Mouse (Mus musculus): ENCODE measurements around the gene Nsun2. TPM values are rescaled to one million over a fixed set of nuclear protein-coding genes. Genes with fewer than 3 reads are reported as not detected.
"Not testable (repeated sequence)": the region's sequence is repeated elsewhere in the genome, so short reads cannot be mapped to it uniquely, and the experiment has no call there.

The Nsun2 gene
- polyA plus RNA-seq, 1 experiment from 2014 or later: 166 TPM

GRCm38 (mm10) chr13:69588263-69588662 is 54.7 kb downstream of the Nsun2 start:
- WGBS: 65% methylated on average over 6 of the region's 6 CpGs
- no peak for DNase-seq (ENCODE audit: low spot score)
- H3K27me3 ChIP-seq (replicated peaks; ENCODE audit: low read depth, poor library complexity, severe bottlenecking): no peaks in the 10 kb centered on the region

DNA sequence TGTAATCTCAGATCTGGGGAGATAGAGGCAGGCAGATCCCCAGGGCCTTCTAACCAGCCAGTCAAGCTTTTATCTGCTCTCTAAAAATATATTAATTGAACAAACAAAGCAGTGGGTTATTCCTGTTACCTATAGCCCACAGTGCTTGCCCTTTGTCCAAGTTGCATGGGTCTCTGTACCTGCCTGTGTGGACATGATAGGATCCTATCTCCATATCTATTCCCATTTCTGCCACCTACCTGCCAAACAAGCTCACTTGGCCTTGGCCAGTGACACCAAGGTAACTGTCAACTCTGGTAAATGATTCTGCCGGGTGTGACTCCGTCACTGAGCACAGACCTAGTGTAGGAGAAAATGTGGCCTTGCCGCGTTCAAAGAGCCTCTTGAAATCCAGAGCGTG is 57.8 kb downstream of the Nsun2 start:
- 93% methylated on average over 5 of the region's 5 CpGs for WGBS
- no peak overlapping the region for H3K4me3 ChIP-seq
- H3K9me3 ChIP-seq: no peaks in the 10 kb centered on the region
- no peaks in the 10 kb centered on the region for H3K27me3 ChIP-seq (replicated peaks; ENCODE audit: low read depth, poor library complexity, severe bottlenecking)
- H3K4me1 ChIP-seq: no peaks in the 10 kb centered on the region; the same call in 1 of the 2 replicates
- no peaks in the 10 kb centered on the region; the same call in 1 of the 2 replicates for H3K36me3 ChIP-seq (replicated peaks)
- DNase-seq (ENCODE audit: low spot score): no peak
- no peak overlapping the region for H3K27ac ChIP-seq (replicated peaks)

More at GRCm38 (mm10) chr13:69588263-69588662, 54.7 kb downstream of the Nsun2 start:
- Histone ChIP-seq H3K9me3 (no peaks in the 10 kb centered on the region), H3K27ac (replicated peaks) (no peak overlapping the region), H3K36me3 (replicated peaks) (peaks cover under 1% of the 10 kb centered on the region; the same call in 1 of the 2 replicates), H3K4me3 (no peak overlapping the region), H3K4me1 (no peaks in the 10 kb centered on the region; the same call in 1 of the 2 replicates)

- Histone ChIP-seq H3K4me3 (no peak overlapping the region), H3K9me3 (no peaks in the 10 kb centered on the region), H3K27me3 (replicated peaks; ENCODE audit: low read depth, poor library complexity, severe bottlenecking) (no peaks in the 10 kb centered on the region), H3K4me1 (no peaks in the 10 kb centered on the region; the same call in 1 of the 2 replicates), H3K27ac (replicated peaks) (no peak overlapping the region), H3K36me3 (replicated peaks) (no peaks in the 10 kb centered on the region; the same call in 1 of the 2 replicates)
- 72% methylated on average over 8 of the region's 8 CpGs for WGBS
- DNase-seq (ENCODE audit: low spot score): no peak
Measured at GRCm38 (mm10) chr13:69592226-69592625, 58.7 kb downstream of the Nsun2 start.

DNA sequence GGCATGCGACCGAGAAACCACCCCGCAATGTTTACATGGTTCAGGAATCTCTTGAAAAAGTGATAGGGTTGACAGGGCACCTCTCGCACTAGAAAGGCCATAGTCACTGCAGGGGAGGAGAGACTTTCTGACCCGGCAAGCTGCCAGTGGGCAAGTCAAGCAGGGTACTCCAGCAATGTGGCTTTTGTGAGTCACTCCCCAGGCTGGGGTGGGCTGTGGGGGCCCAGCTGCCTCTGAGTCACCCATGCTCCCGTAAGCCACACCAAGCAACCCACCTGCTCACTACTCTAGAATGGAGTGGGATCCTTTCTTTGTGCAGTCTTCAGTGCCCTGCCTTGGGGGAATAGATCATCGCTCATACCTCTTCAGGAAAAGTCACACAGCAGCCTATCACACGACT is 59.9 kb downstream of the Nsun2 start:
- H3K27ac ChIP-seq (replicated peaks): no peak overlapping the region
- 85% methylated on average over 8 of the region's 8 CpGs for WGBS
- H3K27me3 ChIP-seq (replicated peaks; ENCODE audit: low read depth, poor library complexity, severe bottlenecking): no peaks in the 10 kb centered on the region
- H3K36me3 ChIP-seq (replicated peaks): no peaks in the 10 kb centered on the region; the same call in 1 of the 2 replicates
- H3K4me3 ChIP-seq: no peak overlapping the region
- no peaks in the 10 kb centered on the region for H3K9me3 ChIP-seq
- DNase-seq (ENCODE audit: low spot score): no peak
- no peaks in the 10 kb centered on the region; the same call in 1 of the 2 replicates for H3K4me1 ChIP-seq

DNA sequence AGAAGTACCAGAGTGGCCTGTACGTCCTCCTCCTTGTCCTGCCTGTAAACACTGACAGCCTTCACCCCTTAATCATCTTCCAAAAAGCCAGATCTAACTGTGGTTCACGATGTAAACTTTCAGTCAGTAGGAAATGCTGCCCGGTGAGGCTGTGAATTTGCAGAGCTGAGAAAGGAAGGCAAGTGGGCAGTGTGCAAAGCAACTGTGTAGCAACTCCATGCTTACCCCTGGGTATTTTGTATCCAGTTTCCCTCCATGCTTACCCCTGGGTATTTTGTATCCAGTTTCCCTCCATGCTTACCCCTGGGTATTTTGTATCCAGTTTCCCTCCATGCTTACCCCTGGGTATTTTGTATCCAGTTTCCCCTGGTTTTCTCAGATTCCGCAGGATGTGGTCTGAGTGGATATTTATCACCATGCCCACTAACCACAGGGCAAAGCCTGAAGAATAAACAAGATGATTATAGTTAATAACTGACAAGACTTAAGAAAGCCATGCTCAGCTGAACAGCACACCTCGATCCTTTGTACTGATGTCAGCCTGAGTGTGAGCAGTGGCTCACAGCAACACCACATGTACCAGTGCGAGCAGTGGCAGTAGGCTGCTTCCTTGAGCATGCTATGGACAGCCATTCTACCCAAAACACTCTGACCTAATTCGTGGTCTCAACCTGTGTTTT is 61.2 kb downstream of the Nsun2 start:
- Histone ChIP-seq H3K36me3 (replicated peaks) (no peaks in the 10 kb centered on the region; the same call in 1 of the 2 replicates), H3K4me1 (no peaks in the 10 kb centered on the region; the same call in 1 of the 2 replicates), H3K9me3 (no peaks in the 10 kb centered on the region), H3K4me3 (no peak overlapping the region), H3K27me3 (replicated peaks; ENCODE audit: low read depth, poor library complexity, severe bottlenecking) (no peaks in the 10 kb centered on the region), H3K27ac (replicated peaks) (no peak overlapping the region)
- no peak for DNase-seq (ENCODE audit: low spot score)
- WGBS: 84% methylated on average over 7 of the region's 7 CpGs

DNA sequence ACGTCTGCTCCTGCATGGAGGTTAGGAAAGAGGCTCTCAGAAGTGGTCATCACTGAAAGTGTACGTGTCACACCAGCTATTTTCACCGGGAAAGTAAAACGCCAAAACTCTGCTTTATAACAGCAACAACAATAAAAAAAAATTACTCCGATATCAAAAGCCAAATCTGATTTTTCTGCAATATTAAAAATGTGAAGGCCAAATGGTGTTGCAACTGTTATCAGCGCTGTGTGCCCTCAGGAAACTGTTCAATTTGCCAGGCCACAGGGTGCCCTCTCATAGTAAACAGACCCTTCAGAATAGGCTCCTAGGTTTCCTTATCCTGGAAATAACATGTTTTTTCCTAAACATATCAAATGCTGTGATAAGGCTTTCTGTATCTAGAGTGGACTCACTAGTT is 62.4 kb downstream of the Nsun2 start:
- Histone ChIP-seq H3K4me1 (no peaks in the 10 kb centered on the region; the same call in 1 of the 2 replicates), H3K36me3 (replicated peaks) (no peaks in the 10 kb centered on the region; the same call in 1 of the 2 replicates), H3K4me3 (no peak overlapping the region), H3K27ac (replicated peaks) (no peak overlapping the region), H3K9me3 (no peaks in the 10 kb centered on the region), H3K27me3 (replicated peaks; ENCODE audit: low read depth, poor library complexity, severe bottlenecking) (no peaks in the 10 kb centered on the region)
- no peak for DNase-seq (ENCODE audit: low spot score)
- 91% methylated on average over 6 of the region's 6 CpGs for WGBS

GRCm38 (mm10) chr13:69596515-69596914 is 63.0 kb downstream of the Nsun2 start:
- H3K9me3 ChIP-seq: no peaks in the 10 kb centered on the region
- no peak overlapping the region for H3K27ac ChIP-seq (replicated peaks)
- DNase-seq (ENCODE audit: low spot score): no peak
- no peaks in the 10 kb centered on the region for H3K36me3 ChIP-seq (replicated peaks)
- H3K27me3 ChIP-seq (replicated peaks; ENCODE audit: low read depth, poor library complexity, severe bottlenecking): no peaks in the 10 kb centered on the region
- H3K4me1 ChIP-seq: no peaks in the 10 kb centered on the region; the same call in 1 of the 2 replicates
- 93% methylated on average over 2 of the region's 2 CpGs for WGBS
- H3K4me3 ChIP-seq: no peak overlapping the region

- 94% methylated on average over 10 of the region's 10 CpGs for WGBS
- Histone ChIP-seq H3K4me1 (no peaks in the 10 kb centered on the region), H3K36me3 (replicated peaks) (no peaks in the 10 kb centered on the region), H3K27ac (replicated peaks) (no peak overlapping the region), H3K9me3 (no peaks in the 10 kb centered on the region), H3K4me3 (no peak overlapping the region), H3K27me3 (replicated peaks; ENCODE audit: low read depth, poor library complexity, severe bottlenecking) (no peaks in the 10 kb centered on the region)
- no peak for DNase-seq (ENCODE audit: low spot score)
Measured at GRCm38 (mm10) chr13:69598867-69599266, 65.3 kb downstream of the Nsun2 start.

GRCm38 (mm10) chr13:69600863-69601262 is 67.3 kb downstream of the Nsun2 start:
- H3K4me3 ChIP-seq; H3K4me1 ChIP-seq; H3K36me3 ChIP-seq (replicated peaks); DNase-seq (ENCODE audit: low spot score); H3K9me3 ChIP-seq; H3K27me3 ChIP-seq (replicated peaks; ENCODE audit: low read depth, poor library complexity, severe bottlenecking); H3K27ac ChIP-seq (replicated peaks): not testable (repeated sequence)
- 88% methylated on average over 5 of the region's 5 CpGs for WGBS

DNA sequence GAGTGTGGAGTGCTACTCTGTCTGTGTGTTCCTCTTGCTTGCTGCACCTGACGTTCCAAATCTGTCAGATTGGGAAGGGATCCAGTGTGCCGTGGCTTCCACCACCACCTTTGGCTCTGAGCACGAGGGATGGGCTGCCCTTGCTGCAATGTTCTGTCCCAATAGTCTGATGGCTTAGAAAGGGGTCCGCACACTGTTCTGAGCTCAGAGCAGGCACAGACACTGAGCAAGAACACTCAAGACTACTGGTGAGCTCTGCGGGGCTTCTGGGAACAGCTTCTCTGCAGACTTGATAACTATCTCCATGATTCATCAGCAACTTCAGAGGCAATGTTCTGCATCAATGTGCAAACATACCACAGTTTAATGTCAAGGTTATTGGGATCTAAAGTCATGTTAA is 67.8 kb downstream of the Nsun2 start:
- Histone ChIP-seq H3K27me3 (replicated peaks; ENCODE audit: low read depth, poor library complexity, severe bottlenecking) (no peaks in the 10 kb centered on the region), H3K36me3 (replicated peaks) (no peaks in the 10 kb centered on the region), H3K9me3 (no peaks in the 10 kb centered on the region), H3K27ac (replicated peaks) (no peak overlapping the region), H3K4me3 (no peak overlapping the region), H3K4me1 (no peaks in the 10 kb centered on the region)
- no peak for DNase-seq (ENCODE audit: low spot score)
- 89% methylated on average over 5 of the region's 5 CpGs for WGBS

- no peaks in the 10 kb centered on the region for H3K9me3 ChIP-seq
- H3K4me1 ChIP-seq: peaks cover 2% of the 10 kb centered on the region; the same call in 1 of the 2 replicates
- no peaks in the 10 kb centered on the region for H3K36me3 ChIP-seq (replicated peaks)
- H3K27ac ChIP-seq (replicated peaks): no peak overlapping the region
- peaks cover 7% of the 10 kb centered on the region for H3K27me3 ChIP-seq (replicated peaks; ENCODE audit: low read depth, poor library complexity, severe bottlenecking)
- no peak overlapping the region for H3K4me3 ChIP-seq
- 79% methylated on average over 1 of the region's 1 CpGs for WGBS
- DNase-seq (ENCODE audit: low spot score): no peak
Measured at GRCm38 (mm10) chr13:69604670-69605069, 71.1 kb downstream of the Nsun2 start.

- Histone ChIP-seq H3K36me3 (replicated peaks) (peaks cover 8% of the 10 kb centered on the region), H3K4me3 (no peak overlapping the region), H3K27ac (replicated peaks) (no peak overlapping the region), H3K27me3 (replicated peaks; ENCODE audit: low read depth, poor library complexity, severe bottlenecking) (peaks cover 10% of the 10 kb centered on the region), H3K9me3 (no peaks in the 10 kb centered on the region), H3K4me1 (peaks cover 23% of the 10 kb centered on the region)
- DNase-seq (ENCODE audit: low spot score): no peak
- 87% methylated on average over 8 of the region's 8 CpGs for WGBS
Measured at GRCm38 (mm10) chr13:69608734-69609133, 75.2 kb downstream of the Nsun2 start.

GRCm38 (mm10) chr13:69610751-69611397 is 77.3 kb downstream of the Nsun2 start:
- Histone ChIP-seq H3K36me3 (replicated peaks) (peaks cover 30% of the 10 kb centered on the region), H3K27ac (replicated peaks) (peak overlapping the region; percentile 94), H3K27me3 (replicated peaks; ENCODE audit: low read depth, poor library complexity, severe bottlenecking) (peaks cover 10% of the 10 kb centered on the region), H3K4me1 (peaks cover 23% of the 10 kb centered on the region), H3K9me3 (no peaks in the 10 kb centered on the region), H3K4me3 (peak overlapping the region; percentile 96)
- WGBS: under 1% methylated on average over 40 of the region's 40 CpGs
- no peak for DNase-seq (ENCODE audit: low spot score)

Measured in embryonic facial prominence, embryonic 10.5 days (tissue).